Mouse (Mus musculus) c-Kit-positive CD71-positive TER-119-negative erythroid progenitor cells, embryonic 14.5 days (primary cell): Measurements from ENCODE around the gene Nckap5.

ENCODE experiments used
- DNase-seq: peaks from one replicate; pipeline ENCODE4 v3.0.0-alpha.2; 2013; ENCODE audit warnings: low read depth

The Nckap5 gene

GRCm38 (mm10) chr1:126765506-126766170, 65.0 kb downstream of the Nckap5 start:
- DNase-seq: no peak

DNA sequence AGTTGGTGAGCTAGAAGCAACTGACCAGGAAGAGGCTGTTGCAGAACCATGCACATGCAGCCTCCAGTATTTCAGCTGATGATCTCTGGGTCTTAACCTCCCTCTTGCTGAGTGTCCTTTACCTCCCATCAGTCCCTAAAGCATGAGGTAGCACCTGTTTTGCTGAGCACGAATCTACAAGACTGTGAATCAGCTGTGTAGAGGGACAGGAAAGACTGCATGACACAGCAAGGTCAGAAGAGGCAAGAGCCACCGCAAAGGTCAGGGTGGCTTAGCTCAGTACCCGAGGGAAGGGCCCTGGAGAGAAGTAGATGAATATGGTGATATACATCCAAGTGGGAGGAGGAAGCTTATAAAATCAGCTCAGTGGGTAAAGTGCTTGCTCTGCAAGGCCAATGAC, 66.4 kb downstream of the Nckap5 start:
- DNase-seq: no peak

DNA sequence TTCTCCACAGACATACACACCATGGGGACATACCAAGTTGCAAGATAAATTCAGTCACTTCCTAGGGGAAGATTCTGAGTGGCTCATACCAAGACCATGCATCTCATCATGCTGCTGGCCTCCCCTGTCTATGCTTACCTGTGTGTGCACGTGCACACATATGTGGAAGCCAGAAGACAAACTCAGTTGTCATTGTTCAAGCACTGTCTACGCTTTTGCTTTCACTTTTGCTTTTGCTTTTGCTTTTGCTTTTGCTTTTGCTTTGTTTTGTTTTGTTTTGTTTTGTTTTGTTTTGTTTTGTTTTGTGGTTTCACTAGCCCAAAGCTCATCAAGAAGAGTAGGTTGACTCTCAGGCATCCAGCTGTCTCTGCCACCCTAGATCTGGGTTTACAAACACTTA, 67.4 kb downstream of the Nckap5 start:
- DNase-seq: no peak

DNA sequence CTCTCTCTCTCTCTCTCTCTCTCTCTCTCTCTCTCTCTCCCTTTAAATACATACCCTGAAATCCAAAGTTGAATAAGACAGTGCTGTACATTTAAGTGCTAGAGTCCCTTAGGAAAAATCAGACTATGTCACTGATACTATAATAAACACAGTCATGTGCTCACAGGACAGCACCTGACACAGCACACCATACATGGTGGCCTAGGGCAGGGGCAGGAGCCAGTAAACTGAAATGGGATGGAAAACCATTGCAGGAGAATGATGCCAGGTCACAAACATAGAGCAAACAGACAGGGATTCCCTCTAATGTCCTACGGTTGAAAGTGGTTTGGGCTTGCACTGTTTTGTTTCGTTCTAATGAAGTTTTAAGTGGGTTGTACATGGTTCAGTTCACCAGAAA, 70.2 kb downstream of the Nckap5 start:
- no peak for DNase-seq

- DNase-seq: no peak
Measured at GRCm38 (mm10) chr1:126755682-126756081, 74.9 kb downstream of the Nckap5 start.

DNA sequence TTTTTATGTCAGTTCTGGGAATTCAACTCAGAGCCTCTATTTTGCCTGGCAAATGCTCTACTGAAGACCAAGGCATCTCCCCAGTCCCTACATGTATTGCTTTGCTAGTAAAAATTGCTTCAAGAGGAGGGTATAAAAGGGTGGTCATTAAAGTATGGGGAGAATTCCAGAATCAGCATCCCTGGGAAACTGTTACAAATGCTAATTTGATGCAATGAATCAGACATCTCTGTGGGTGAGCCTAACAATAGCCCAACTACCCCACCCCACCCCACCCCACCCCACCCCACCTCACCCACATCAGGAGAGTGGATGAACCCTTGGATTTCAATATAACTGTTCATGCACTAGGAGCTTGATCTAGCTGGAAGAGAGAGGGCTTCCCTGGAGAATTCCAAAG, 77.0 kb downstream of the Nckap5 start:
- DNase-seq: no peak

- DNase-seq: no peak
Measured at GRCm38 (mm10) chr1:126752247-126753037, 78.2 kb downstream of the Nckap5 start.

DNA sequence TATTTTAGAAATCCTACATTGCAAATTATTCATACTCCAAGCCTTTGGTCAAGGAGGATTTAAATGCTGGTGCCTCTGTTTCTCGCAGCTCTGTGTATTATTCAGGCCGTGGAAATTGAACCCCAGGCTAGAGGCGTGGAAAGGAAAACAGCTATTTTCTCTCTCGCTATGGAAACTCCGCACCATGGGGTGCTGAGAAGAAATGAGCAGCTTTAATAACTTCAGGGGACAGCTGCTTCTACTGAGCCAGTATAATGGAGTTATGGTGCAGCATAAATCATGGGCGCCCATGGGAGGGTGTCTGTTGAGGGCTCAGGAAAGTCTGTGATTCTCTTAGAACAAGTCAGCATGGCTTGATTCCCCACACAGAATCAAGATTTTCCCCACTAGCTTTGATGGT, 79.5 kb downstream of the Nckap5 start:
- no peak for DNase-seq

DNA sequence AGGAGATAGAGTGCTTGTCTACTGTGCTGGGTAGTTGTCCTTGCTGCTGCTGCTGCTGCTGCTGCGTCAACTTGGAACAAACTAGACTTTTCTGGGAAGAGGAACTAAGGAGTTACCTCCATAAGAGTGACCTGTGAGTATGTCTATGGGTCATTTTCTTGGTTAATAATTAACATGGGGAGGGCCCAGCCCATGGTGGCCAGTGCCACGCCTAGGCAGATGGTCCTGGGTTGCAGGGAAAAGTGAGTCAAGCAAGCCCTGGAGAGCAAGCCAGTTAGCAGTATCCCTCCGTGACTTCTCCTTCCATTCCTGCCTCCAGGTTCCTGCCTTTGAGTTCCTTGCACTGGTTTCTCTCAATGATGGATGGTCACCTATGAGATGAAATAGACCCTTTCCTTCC, 80.4 kb downstream of the Nckap5 start:
- DNase-seq: no peak

DNA sequence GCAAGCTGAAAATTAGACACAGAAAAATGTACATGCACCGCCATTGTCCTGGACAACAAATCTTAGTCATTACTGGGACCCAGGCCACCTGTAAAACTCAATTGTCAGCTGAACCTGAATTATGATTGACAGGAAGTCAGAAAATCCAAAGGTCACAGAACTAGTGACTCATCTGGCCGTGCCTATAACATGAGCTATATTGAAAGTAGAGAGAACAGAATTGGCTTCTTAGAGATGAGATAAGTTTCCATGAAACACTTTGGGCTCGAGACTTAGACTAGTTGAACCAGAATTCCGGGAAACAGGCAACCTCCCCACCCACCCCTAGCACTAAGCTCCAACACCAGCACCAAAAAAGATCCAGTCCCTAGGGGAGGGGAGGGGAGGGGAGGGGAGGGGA, 82.7 kb downstream of the Nckap5 start:
- DNase-seq: no peak

DNA sequence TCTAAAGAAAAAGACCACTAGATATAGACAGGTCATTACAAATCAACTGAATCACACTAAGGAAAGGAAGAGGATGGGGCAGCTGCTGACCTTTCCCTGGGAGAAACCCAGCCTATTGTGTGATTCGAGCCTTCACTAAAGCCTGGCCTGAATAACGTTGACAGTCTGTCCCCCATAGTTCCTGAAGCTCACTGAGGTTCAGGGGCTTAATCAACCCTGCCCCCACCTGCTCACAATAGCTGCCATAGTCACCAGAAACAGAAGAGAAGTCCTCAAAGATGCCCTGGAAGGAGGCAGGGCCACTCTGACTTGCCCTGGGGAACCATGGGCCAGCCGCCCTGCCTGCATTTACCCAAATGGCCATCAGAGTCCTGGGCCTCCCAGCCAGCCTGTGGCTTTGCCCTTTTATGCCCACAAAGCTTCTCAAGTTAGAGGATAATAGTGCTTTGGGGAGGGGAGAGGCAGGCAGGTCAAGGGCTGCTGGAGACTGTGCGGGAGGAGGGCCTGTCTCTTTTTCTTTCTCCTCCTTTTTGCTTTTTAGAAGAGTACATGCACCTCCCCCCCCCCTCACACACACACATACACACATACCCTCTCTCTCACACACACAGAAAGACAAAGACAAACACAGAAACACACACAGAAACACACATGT, 85.0 kb downstream of the Nckap5 start:
- no peak for DNase-seq

DNA sequence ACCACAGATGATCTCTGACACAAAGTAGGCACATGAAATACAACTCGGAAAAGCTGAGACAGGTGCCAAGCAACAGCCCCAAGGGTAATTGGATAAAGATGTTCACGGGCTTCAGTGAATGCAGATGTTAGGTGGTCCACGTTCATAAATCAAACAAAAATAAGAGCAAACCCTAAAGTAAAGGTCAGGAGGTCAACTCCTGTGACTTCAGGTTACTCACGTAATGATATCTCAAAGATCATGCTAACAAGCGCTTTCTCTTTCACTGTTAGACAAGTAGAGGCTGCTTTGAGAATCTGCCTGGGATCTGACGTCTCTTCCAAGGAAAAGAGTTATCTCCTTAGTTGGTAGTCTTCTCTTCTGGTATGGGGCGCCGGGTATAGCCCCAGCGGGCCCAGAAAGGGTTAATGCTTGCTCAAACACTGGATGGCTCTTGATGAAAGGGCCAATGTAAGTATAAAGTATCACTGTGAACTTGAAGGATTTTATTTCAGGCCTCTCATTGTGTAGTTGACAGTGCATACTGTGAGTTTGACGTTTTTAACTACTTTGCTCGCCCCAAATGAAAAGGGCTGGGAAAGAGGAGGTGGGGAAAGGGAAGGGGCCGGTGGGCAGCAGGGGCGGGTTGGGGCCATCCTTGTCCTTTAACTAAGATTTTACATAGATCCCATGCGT, 85.8 kb downstream of the Nckap5 start:
- no peak for DNase-seq

- DNase-seq: no peak
Measured at GRCm38 (mm10) chr1:126738291-126738640, 92.3 kb downstream of the Nckap5 start.

DNA sequence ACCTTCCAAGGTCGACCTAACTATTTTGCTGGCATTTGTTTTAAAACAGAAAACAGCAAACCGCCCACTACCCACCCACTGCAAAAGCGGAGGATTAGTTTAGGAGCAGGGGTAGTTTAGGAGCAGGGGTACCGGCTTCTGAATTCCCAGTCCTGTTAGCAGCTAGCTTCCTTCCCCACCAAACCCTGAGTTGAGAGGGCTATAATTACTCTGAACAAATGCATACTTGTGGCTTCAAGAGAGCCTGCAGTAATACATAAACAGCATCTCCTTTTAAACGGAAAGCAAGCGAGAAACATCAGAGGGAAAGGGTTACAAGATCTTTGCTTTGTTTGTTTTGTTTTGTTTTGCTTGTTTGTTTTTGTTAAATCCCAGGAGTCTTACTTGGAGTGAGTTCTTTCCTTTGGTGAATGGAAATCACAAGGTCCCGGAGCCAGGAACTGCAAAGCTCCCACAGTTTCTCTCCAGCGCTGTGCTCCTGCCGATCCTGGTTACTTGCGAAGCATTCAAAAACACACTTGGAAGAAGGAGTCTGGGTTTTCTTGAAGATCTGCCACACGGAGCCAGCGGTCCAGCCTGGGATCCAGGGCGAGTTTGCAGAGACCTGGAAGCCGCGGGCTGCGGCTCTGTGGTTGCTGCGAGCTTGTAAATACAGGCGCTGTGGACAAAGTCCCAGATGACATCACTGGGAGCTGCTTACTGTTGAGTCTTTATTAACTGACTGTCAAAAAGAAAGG, 92.9 kb downstream of the Nckap5 start:
- no peak for DNase-seq

DNA sequence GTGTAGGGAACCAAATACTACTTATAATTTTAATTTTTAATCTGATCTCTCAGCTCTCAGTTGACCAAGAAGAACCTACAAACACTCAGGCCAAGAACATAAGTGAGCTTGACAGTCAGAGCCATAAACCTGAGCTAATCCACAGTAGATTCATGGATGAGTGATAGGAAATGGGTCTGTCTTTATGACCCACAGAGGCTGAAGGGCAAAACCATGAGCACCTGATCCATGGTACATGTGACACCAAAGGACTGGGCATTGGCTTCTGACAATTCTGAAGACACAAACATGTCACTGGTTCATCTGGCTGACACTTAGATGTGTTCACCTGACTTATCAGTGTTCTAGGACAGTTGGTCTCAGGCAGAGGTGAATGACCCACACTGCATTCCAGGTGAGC, 98.9 kb downstream of the Nckap5 start:
- no peak for DNase-seq

DNA sequence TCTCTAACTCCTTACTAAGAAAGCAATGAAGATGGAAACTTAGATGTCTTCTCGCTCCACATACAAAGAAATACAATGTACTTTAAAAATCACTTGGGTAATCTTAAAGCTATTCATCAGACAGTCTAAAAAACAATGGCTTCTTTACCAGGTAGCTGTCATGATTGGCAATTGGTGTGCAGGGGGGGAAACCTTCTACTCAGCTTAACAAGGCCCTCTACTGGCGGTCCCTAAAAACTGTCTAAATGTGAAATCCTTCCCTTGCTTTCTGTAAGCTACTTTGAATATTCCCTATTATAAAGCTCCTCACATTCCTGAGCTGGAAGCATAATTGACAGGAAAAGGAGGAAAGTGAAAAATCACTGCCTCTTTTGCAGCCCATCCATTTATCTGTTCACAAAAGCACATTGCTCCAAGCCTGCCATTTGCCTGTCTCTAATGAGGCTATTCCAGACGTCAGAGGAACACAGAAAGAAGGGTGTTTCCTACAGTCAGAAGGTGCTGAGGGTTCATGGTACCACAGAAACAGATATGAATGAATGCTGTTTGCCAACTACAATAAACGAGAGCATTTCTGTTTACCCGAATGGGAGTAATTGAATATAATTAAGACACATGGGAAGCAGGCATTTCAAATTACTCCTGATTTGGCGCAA, 104.1 kb downstream of the Nckap5 start:
- peak; percentile 9 for DNase-seq

- peak; percentile 13 for DNase-seq
Measured at GRCm38 (mm10) chr1:126725628-126726367, 104.8 kb downstream of the Nckap5 start.

GRCm38 (mm10) chr1:126721917-126722316, 108.7 kb downstream of the Nckap5 start:
- no peak for DNase-seq

DNA sequence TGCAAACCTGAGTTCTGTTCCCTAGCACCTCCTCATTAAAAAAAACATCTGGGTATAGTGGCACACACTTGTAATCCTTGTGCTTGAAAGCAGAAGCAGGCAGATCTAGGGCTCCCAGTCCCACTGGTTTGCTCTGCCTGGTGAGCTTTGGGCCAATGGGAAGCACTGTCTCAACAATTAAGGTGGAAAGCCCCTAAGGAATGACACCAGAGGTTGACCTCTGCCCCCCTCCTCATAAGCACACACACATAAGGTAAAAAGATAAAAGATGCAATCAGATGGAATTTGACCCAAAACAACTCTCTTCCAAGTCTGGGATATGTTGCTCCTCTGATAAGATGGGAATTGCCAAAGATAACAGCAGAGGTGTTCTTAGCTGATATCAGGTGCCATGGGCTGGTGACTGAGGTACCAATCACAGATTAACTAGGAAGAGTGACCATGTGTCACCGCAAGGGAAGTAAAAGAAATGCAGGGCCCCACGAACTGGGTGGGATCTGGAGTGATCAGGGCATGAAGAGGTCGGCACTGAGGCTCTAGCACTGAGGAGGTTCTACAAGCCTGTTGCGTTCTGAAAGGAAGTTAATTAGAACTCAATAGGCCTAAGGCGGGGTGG, 110.8 kb downstream of the Nckap5 start:
- DNase-seq: no peak

- DNase-seq: no peak
Measured at GRCm38 (mm10) chr1:126706611-126707010, 124.0 kb downstream of the Nckap5 start.
